Comparison of ENCODE assay signal across 22 mouse cellular contexts in the genomic region with DNA sequence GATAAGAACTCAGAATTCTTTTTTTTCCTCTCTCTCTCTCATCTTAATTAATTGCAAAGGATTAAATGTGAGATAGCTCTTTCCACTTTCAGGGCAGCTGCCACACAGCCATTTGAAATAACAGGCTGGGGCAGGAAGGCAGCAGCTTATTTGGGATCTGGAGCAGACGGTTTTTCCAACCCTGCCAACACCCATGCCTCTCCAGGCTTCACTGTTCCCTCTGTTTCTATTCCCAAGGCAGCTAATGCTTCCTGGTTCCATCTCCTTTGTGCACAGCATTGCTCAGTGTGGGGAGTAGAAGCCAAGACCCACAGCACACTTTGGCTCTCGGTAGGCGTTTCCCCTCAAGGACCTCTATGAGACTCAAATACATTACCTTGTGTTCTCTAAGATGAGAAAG.
DNase-seq lines count a peak whose midpoint lies in the region; ATAC-seq and TF ChIP-seq lines count a peak whose summit lies in the region.
"Had no signal": no experiment of that assay in that cellular context is flagged by ENCODE, and none has a peak within 500 bp of the region (broad histone marks: within the 10 kb centered on the region; RNA-seq: fewer than 3 reads in every experiment).

No protein-coding gene starts in this region.

- no peak for ATAC-seq in forebrain, embryonic 14.5 days
- ATAC-seq in forebrain, postnatal 0 days = peak; percentile 71
- no peak for ATAC-seq in forebrain, embryonic 11.5 days (replicated peaks; ENCODE audit: low FRiP score)
- ATAC-seq: activated CD4-positive, CD25-positive, alpha-beta regulatory T cell, adult 4 months; hindbrain, embryonic 16.5 days had no signal

- peak overlapping the region; percentile 21; the same call in 1 of the 2 replicates for H3K27ac ChIP-seq in forebrain, embryonic 14.5 days (ENCODE audit: low read depth, low read length)
- H3K27ac ChIP-seq in forebrain, embryonic 10.5 days = no peak overlapping the region
- H3K27ac ChIP-seq in forebrain, postnatal 0 days (ENCODE audit: low read depth, low read length) = no peak overlapping the region
- no peak overlapping the region for H3K27ac ChIP-seq in forebrain, embryonic 11.5 days (ENCODE audit: low read depth, low read length)
- H3K27ac ChIP-seq: embryonic facial prominence, embryonic 12.5 days; embryonic facial prominence, embryonic 15.5 days; hindbrain, embryonic 10.5 days; hindbrain, embryonic 13.5 days; intestine, embryonic 15.5 days had no signal

- no peak overlapping the region for H3K4me2 ChIP-seq in forebrain, embryonic 14.5 days (ENCODE audit: low read length)
- H3K4me2 ChIP-seq in forebrain, postnatal 0 days (ENCODE audit: low read depth) = no peak overlapping the region
- H3K4me2 ChIP-seq in forebrain, embryonic 11.5 days (ENCODE audit: low read depth, low read length, severe bottlenecking) = no peak overlapping the region
- H3K4me2 ChIP-seq: embryonic facial prominence, embryonic 12.5 days; embryonic facial prominence, embryonic 15.5 days; heart, embryonic 11.5 days; hindbrain, embryonic 13.5 days; intestine, embryonic 15.5 days had no signal

- WGBS in forebrain, embryonic 14.5 days = 87% methylated on average over 3 of the region's 3 CpGs
- 90% methylated on average over 3 of the region's 3 CpGs for WGBS in forebrain, embryonic 10.5 days
- 63% methylated on average over 3 of the region's 3 CpGs for WGBS in forebrain, postnatal 0 days
- WGBS in forebrain, embryonic 11.5 days = 87% methylated on average over 3 of the region's 3 CpGs

- H3K4me1 ChIP-seq in forebrain, embryonic 14.5 days (ENCODE audit: control insufficient read depth, insufficient read depth, low read length) = no peaks in the 10 kb centered on the region
- H3K4me1 ChIP-seq in forebrain, embryonic 10.5 days = no peaks in the 10 kb centered on the region
- 0 out of 2 replicates have a peak, but pooled peaks cover 6% of the 10 kb centered on the region for H3K4me1 ChIP-seq in forebrain, postnatal 0 days (ENCODE audit: insufficient read depth)
- no peaks in the 10 kb centered on the region for H3K4me1 ChIP-seq in forebrain, embryonic 11.5 days (replicated peaks; ENCODE audit: control insufficient read depth, insufficient read depth, low read length)
- H3K4me1 ChIP-seq: embryonic facial prominence, embryonic 12.5 days; embryonic facial prominence, embryonic 15.5 days; hindbrain, embryonic 10.5 days; hindbrain, embryonic 13.5 days; intestine, embryonic 15.5 days had no signal

- H3K9ac ChIP-seq in forebrain, embryonic 14.5 days (ENCODE audit: low read length) = no peak overlapping the region
- H3K9ac ChIP-seq in forebrain, postnatal 0 days = no peak overlapping the region
- H3K9ac ChIP-seq in forebrain, embryonic 11.5 days (ENCODE audit: low read length) = no peak overlapping the region
- H3K9ac ChIP-seq: embryonic facial prominence, embryonic 12.5 days; embryonic facial prominence, embryonic 15.5 days; hindbrain, embryonic 13.5 days; intestine, embryonic 15.5 days had no signal

- no peaks in the 10 kb centered on the region for H3K9me3 ChIP-seq in forebrain, embryonic 14.5 days (replicated peaks; ENCODE audit: control insufficient read depth, low read length)
- 0 out of 2 replicates have a peak, but pooled peaks cover 3% of the 10 kb centered on the region for H3K9me3 ChIP-seq in forebrain, embryonic 10.5 days
- H3K9me3 ChIP-seq in forebrain, postnatal 0 days (ENCODE audit: low read length) = no peaks in the 10 kb centered on the region
- H3K9me3 ChIP-seq in forebrain, embryonic 11.5 days (ENCODE audit: control insufficient read depth, low read length) = no peaks in the 10 kb centered on the region
- H3K9me3 ChIP-seq: embryonic facial prominence, embryonic 15.5 days; hindbrain, embryonic 13.5 days; intestine, embryonic 15.5 days had no signal

- TF ChIP-seq CTCF in forebrain, postnatal 0 days (IDR thresholded peaks at IDR 0.05; ENCODE audit: low read depth) = no peak

- peak; percentile 22 for DNase-seq in forebrain, embryonic 14.5 days (ENCODE audit: low spot score)
- no peak for DNase-seq in forebrain, embryonic 10.5 days (ENCODE audit: extremely low spot score, low spot score)
- DNase-seq in forebrain, postnatal 0 days = peak; percentile 38
- DNase-seq in forebrain, embryonic 11.5 days (ENCODE audit: low spot score) = no peak
- DNase-seq in layer of hippocampus, adult 9-11 months = peak; percentile 16
- no peak for DNase-seq in layer of hippocampus, adult 9-10 months (ENCODE audit: low spot score)
- DNase-seq: adrenal gland, adult 8-10 months; adrenal gland, postnatal 25 days; cerebellum, adult 2 months; cerebellum, adult 9-11 months; cerebellum, postnatal 25 days; gastrocnemius, postnatal 10 days; gastrocnemius, postnatal 36 days; kidney, adult 11 months had no signal

- H3K27me3 ChIP-seq in forebrain, embryonic 14.5 days (replicated peaks; ENCODE audit: control insufficient read depth, insufficient read depth, low read length) = no peaks in the 10 kb centered on the region
- H3K27me3 ChIP-seq in forebrain, embryonic 10.5 days (ENCODE audit: poor library complexity, severe bottlenecking) = no peaks in the 10 kb centered on the region
- no peaks in the 10 kb centered on the region for H3K27me3 ChIP-seq in forebrain, postnatal 0 days (ENCODE audit: insufficient read depth, low read length)
- H3K27me3 ChIP-seq in forebrain, embryonic 11.5 days (ENCODE audit: control insufficient read depth, insufficient read depth, low read length) = no peaks in the 10 kb centered on the region
- H3K27me3 ChIP-seq: embryonic facial prominence, embryonic 12.5 days; embryonic facial prominence, embryonic 15.5 days; hindbrain, embryonic 13.5 days; intestine, embryonic 15.5 days had no signal

- no peak overlapping the region for H3K4me3 ChIP-seq in forebrain, embryonic 14.5 days (ENCODE audit: low read depth, low read length)
- no peak overlapping the region for H3K4me3 ChIP-seq in forebrain, embryonic 10.5 days
- no peak overlapping the region for H3K4me3 ChIP-seq in forebrain, postnatal 0 days (ENCODE audit: low read depth, low read length)
- no peak overlapping the region for H3K4me3 ChIP-seq in forebrain, embryonic 11.5 days (ENCODE audit: low read depth, low read length)
- H3K4me3 ChIP-seq: embryonic facial prominence, embryonic 12.5 days; embryonic facial prominence, embryonic 15.5 days; hindbrain, embryonic 10.5 days; hindbrain, embryonic 13.5 days; intestine, embryonic 15.5 days had no signal

- H3K36me3 ChIP-seq in forebrain, embryonic 14.5 days (ENCODE audit: control insufficient read depth, insufficient read depth, low read length) = no peaks in the 10 kb centered on the region
- H3K36me3 ChIP-seq in forebrain, embryonic 10.5 days (replicated peaks) = no peaks in the 10 kb centered on the region
- H3K36me3 ChIP-seq in forebrain, postnatal 0 days (ENCODE audit: insufficient read depth) = no peaks in the 10 kb centered on the region
- no peaks in the 10 kb centered on the region for H3K36me3 ChIP-seq in forebrain, embryonic 11.5 days (ENCODE audit: control insufficient read depth, insufficient read depth, low read length)
- H3K36me3 ChIP-seq: embryonic facial prominence, embryonic 12.5 days; embryonic facial prominence, embryonic 15.5 days; hindbrain, embryonic 10.5 days; hindbrain, embryonic 13.5 days; intestine, embryonic 15.5 days had no signal

Comparison
In these comparisons a context has a peak if more than half of its experiments do, and no peak if none do; other contexts are left out.
1. DNase-seq: peak in forebrain, embryonic 14.5 days (single experiment), forebrain, postnatal 0 days (single experiment) and layer of hippocampus, adult 9-11 months (single experiment); none in forebrain, embryonic 10.5 days (single experiment), forebrain, embryonic 11.5 days (single experiment) and layer of hippocampus, adult 9-10 months (single experiment).